Mouse (Mus musculus) R1 (cell line): ENCODE results near the gene Pzp.

ENCODE experiments used
- DNase-seq: peaks from one replicate; pipeline ENCODE4 v3.0.0-alpha.2; 2018; ENCODE audit warnings: low read depth, low spot score

The Pzp gene

DNA sequence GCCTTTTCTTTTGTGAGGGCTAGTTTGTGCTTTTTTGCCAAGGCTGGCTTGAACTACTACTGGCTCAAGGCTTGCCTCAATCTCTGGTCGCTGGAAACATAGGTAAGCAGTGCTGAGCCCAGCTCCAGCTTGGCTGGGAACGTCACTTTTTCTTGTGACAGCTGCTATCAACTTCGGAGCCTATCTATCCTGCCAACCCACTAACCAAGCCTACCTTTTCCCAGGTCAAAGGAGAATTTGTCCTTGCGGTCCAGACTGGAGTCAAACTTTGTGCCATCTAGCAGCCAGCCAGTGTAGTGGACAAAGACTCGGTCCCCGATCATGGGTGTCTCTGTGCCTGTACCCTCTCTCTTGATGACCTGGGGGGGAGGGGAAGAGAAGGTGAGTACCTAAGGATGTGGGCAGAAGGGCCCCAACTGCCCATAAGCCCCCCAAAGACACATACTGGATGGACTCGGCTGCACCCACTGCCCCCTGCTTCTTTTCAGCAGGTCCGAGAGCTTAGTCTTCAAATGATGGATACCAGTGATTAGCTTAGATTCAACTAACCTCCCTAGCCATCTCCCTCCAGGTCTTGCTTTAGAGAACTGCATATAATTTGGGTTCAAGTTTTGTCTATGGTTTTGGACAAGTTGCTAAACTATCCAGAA lies 90.0 kb downstream of the Pzp start:
- no peak for DNase-seq

DNA sequence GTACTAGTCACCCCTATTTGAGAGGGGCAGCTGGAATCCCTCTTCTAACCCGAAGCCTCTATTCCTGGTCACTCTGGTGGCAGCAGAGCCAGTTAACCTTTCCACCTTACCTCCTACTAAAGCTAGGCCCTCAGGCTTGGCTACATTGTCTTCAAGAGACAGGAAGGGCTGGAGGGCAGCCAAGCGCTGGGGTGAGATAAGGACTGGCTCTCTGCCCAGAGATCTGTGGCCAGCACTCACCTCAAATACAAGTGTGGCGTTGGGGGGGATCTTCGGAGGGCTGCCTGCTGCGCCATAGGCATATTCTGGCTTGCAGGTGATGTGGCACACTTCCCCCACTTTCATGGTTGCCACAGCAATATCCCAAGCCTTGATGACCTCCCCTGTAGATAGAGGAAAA lies 91.0 kb downstream of the Pzp start:
- DNase-seq, result no peak
